Mouse (Mus musculus): ENCODE results near the gene Col13a1.

DNA sequence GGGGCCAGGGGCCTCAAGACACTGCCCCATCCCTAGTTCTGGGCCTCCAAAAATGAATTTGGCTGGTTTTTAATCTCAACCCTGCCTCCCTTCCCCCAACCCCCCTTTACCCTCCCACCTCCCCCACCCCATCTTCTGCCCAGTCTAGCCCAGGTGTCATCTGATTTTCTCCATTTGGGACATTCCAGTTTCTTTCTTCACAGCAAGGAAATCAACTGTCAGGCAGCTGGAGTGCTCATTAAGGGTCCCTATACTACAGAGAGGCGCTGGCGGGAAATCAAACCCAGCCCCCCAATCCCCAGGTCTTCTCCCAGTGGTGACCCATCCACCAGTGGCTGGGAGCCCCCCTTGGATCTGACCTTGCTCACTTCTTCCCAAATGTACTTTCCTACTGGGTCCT is 4.3 kb downstream of the Col13a1 start:
- TF ChIP-seq POLR2A (IDR thresholded peaks at IDR 0.05; ENCODE audit: extremely low read depth, insufficient read depth, low read length) (no peak), CTCF (IDR thresholded peaks at IDR 0.05; ENCODE audit: low read depth, low read length) (no peak)

All from liver, adult 2 months (tissue).